Mouse (Mus musculus) E14TG2a.4 (cell line): ENCODE measurements around the gene Cmtm4.

Experiments used
- H3K27me3 ChIP-seq: 2 replicates; pipeline ENCODE4 v1.6.1; 2014; ENCODE audit warnings: low read length, control low read depth; ENCODE audit not compliant: insufficient read depth
- H3K36me3 ChIP-seq: 2 replicates; pipeline ENCODE4 v1.6.1; 2014; ENCODE audit warnings: low read length, control low read depth; ENCODE audit not compliant: insufficient read depth
- H3K4me1 ChIP-seq: replicated peaks from 2 replicates; pipeline ENCODE4 v1.6.1; 2014; ENCODE audit warnings: low read depth, low read length, control low read depth
- H3K4me3 ChIP-seq: replicated peaks from 2 replicates; pipeline ENCODE4 v1.5.1; 2014; ENCODE audit warnings: mild to moderate bottlenecking, low read length
- H3K9me3 ChIP-seq: 2 replicates; pipeline ENCODE4 v1.6.1; 2014; ENCODE audit warnings: low read length, control low read depth
- CTCF ChIP-seq: conservative IDR thresholded peaks from 2 replicates; pipeline ENCODE4 v1.5.1; 2014; ENCODE audit warnings: low read length
- NANOG ChIP-seq: IDR thresholded peaks from 2 replicates; pipeline ENCODE4 v1.6.1; 2014; ENCODE audit warnings: borderline replicate concordance, low read length, mixed read lengths
- POU5F1 ChIP-seq: IDR thresholded peaks from 2 replicates; pipeline ENCODE4 v1.6.1; 2014; ENCODE audit warnings: low read length, borderline replicate concordance

Cmtm4 gene

DNA sequence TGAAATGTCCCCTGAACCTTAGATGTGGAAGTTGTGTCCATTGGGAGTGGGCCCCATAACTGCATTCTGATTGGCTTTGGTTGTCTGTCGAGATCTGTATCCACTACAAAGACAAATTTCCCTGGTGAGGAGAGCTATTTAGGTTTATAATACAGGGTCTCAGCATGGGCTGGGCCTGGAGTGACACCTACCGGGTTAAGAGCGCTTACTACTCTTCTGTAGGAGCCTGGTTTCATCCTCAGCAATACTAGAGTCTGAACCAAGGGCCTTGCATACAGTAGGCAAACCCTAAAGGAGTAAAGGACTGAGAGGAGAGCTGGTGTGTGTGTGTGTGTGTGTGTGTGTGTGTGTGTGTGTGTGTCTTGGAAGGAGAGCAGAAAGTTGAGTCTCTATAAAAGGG lies 18.6 kb upstream of the Cmtm4 start:
- Histone ChIP-seq H3K4me1 (peaks cover 48% of the 10 kb centered on the region), H3K4me3 (no peak overlapping the region), H3K36me3 (peaks cover 22% of the 10 kb centered on the region), H3K9me3 (no peaks in the 10 kb centered on the region), H3K27me3 (0 out of 2 replicates have a peak, but pooled peaks cover 5% of the 10 kb centered on the region)
- no peak for TF ChIP-seq CTCF
- no peak for TF ChIP-seq NANOG
- no peak for TF ChIP-seq POU5F1

DNA sequence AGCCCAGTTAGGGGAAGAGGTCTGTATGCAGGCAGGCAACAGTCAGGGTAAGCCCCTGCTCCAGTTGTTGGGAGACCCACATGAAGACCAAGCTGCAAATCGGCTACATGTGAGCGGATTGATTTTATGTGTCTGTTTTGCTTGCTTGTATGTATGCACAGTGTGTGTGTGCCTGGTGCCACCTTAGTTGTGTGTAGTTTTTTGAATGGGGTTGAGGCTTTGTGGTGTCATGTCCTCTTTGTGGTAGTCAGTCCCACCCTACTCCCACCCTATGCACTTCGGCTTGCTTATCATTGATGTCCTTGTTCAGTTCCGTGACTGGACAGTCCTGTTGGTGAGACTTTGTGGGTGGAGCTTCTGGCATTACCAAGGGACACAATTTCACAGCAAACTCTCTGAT lies 18.2 kb upstream of the Cmtm4 start:
- H3K4me1 ChIP-seq: peaks cover 52% of the 10 kb centered on the region
- H3K9me3 ChIP-seq: no peaks in the 10 kb centered on the region
- H3K4me3 ChIP-seq: no peak overlapping the region
- H3K36me3 ChIP-seq: peaks cover 18% of the 10 kb centered on the region
- TF ChIP-seq NANOG (no peak), CTCF (no peak), POU5F1 (no peak)
- 0 out of 2 replicates have a peak, but pooled peaks cover 5% of the 10 kb centered on the region for H3K27me3 ChIP-seq

DNA sequence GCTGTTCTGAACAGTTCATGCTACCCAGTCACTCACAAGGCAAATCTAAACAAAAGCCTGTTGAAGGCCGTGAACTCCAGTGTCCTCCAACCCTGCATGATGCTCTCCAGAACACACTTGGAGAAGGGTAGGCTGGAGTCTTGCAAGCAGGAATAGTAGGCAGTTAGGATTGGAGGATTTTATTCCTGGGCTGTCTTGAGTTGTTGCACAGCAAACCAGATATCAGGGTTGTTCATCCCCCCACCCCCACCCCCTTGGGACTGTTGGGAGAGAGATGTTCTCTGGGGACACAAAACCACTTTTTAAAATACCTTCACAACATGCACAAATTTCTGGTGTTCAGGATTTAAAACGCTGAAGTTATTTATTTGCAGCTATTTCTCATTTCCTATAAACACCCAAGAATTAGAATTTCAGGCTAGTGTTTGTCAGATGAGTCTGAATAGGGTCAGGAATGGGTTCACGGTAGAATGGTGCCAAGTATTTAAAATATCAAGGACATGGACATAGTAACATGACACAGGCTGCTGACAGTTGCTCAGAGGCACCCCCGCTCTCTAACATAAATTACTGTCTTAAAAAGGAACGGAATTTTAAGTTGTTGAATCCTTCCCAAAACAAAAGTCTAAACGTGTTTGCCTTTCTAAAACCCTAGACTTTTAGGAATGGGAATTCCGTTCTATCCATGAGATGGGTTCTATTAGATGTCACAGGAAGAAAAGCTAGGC lies 17.4 kb upstream of the Cmtm4 start:
- H3K4me1 ChIP-seq: peaks cover 59% of the 10 kb centered on the region
- no peak overlapping the region for H3K4me3 ChIP-seq
- peaks cover 12% of the 10 kb centered on the region for H3K36me3 ChIP-seq
- TF ChIP-seq CTCF (no peak), NANOG (no peak), POU5F1 (no peak)
- H3K9me3 ChIP-seq: no peaks in the 10 kb centered on the region
- H3K27me3 ChIP-seq: 0 out of 2 replicates have a peak, but pooled peaks cover 5% of the 10 kb centered on the region

DNA sequence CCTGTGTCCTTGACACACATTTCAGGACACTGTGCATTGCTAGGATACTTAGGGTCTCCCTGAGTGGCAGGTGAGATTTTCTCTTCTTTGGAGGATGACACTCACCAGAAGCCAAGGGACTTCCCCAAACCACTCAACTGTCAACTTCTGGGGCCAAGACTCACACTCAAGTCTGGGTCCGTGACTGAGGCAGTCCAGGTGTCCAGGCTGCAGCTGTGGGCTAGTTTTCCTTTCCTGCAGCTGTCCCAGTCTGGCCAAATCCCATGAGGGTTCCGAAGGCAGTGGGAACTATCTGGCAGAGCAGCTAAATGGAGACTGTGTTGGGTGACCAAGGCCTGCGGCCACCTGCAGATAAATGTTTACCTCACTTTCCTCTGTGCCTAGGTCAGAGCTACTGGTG lies 16.4 kb upstream of the Cmtm4 start:
- Histone ChIP-seq H3K27me3 (0 out of 2 replicates have a peak, but pooled peaks cover 5% of the 10 kb centered on the region), H3K36me3 (peaks cover 3% of the 10 kb centered on the region; the same call in 1 of the 2 replicates), H3K4me3 (no peak overlapping the region), H3K4me1 (peaks cover 58% of the 10 kb centered on the region), H3K9me3 (no peaks in the 10 kb centered on the region)
- no peak for TF ChIP-seq CTCF
- TF ChIP-seq POU5F1: no peak
- TF ChIP-seq NANOG: no peak

DNA sequence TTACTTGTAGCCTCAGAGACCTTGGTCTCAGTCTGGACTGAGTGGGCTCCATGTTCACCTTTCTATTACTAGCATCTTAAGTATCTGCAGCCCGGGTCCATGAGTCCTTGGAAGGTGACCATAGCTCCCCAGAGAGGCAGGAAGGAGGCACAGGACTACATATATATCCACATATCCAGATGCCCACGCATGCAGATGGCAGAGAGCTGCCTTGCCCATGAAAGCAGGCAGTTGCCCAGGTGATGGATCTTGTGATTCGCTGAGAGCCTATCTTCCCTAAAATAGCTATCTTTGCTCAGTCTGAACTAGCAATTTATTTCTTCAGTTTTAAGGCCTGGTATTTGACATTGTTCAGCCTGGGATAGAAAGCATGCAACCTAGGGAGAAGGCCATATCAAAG lies 15.9 kb upstream of the Cmtm4 start:
- H3K4me3 ChIP-seq: peak overlapping the region; percentile 24; the same call in 1 of the 2 replicates
- peaks cover 63% of the 10 kb centered on the region for H3K4me1 ChIP-seq
- 0 out of 2 replicates have a peak, but pooled peaks cover 5% of the 10 kb centered on the region for H3K27me3 ChIP-seq
- no peak for TF ChIP-seq POU5F1
- TF ChIP-seq NANOG: no peak
- TF ChIP-seq CTCF: no peak
- no peaks in the 10 kb centered on the region for H3K9me3 ChIP-seq
- 0 out of 2 replicates have a peak, but pooled peaks cover 3% of the 10 kb centered on the region for H3K36me3 ChIP-seq

DNA sequence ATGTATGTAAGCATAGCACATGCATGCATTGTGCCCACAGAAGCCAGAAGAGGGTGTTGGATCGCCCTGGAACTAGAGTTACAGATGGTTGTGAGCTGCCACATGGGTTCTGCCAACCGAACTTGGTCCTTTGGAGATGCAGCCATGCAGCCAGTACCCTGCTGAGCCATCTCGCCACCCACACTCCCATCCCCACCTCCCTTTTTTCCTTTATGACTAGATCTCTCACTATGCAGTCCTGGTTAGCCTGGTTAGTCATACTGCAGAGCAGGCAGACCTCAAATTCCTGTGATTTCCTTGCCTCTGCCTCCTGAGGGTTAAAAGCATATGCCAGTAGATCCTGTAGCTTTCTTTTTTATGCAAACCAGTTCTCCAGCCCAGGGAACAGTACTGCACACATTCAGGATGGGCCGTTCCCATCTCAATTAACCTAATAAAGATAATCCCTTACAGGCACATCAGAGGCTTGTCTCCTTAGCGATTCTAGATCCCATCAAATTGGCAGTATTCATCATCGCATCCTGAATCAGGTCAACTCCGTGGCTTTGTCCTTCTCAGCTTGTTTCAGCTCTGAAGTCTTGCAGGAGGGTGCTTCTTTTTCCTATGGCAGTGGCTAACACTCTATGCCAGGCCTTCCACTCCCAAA lies 15.1 kb upstream of the Cmtm4 start:
- TF ChIP-seq CTCF (no peak), NANOG (peak; percentile 87)
- 0 out of 2 replicates have a peak, but pooled peaks cover 5% of the 10 kb centered on the region for H3K27me3 ChIP-seq
- peak overlapping the region; percentile 24; the same call in 1 of the 2 replicates for H3K4me3 ChIP-seq
- 0 out of 2 replicates have a peak, but pooled peaks cover 3% of the 10 kb centered on the region for H3K36me3 ChIP-seq
- H3K9me3 ChIP-seq: no peaks in the 10 kb centered on the region
- H3K4me1 ChIP-seq: peaks cover 66% of the 10 kb centered on the region

DNA sequence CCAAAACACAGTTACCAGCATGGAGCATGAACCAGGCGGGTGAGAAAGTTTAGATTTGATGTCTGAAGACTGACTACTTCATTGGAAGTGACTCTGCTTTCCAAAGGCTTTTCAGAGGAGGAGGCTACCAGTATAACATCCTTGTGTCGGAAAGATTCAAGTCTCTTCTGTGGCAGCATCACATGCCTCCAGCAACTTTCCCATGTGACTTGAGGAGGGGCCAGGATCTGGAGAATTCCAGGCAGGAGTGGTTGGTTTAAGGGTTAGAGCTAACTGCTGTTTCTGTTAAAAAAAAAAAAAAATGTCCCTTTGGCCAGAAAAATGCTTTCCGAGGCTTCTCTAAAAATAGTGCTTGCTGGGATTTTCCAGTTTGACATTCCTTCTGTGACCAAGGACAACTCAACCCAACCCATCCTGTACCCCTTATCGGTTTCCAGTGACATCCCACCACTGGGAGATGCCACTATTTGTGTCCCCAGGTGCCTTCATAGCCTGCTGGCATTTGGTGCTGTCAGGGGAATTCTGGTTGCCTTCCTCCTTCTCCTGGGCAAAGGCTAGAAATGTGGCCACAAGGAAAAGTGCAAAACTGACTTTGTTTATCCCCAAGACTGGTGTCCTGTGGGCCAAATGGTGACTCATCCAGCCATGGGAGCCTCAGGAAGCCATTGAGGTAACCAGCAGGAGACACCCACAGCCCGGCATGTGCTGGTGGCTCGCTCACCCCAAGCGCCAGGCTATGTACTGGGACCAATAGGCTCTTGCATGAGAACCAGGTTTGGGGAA lies 12.9 kb upstream of the Cmtm4 start:
- TF ChIP-seq CTCF (no peak), POU5F1 (no peak), NANOG (no peak)
- H3K36me3 ChIP-seq: no peaks in the 10 kb centered on the region
- 0 out of 2 replicates have a peak, but pooled peaks cover 5% of the 10 kb centered on the region for H3K27me3 ChIP-seq
- H3K9me3 ChIP-seq: no peaks in the 10 kb centered on the region
- H3K4me1 ChIP-seq: peaks cover 60% of the 10 kb centered on the region
- no peak overlapping the region for H3K4me3 ChIP-seq
